Mouse (Mus musculus) stomach, embryonic 15.5 days (tissue): ENCODE data around the gene Ephb1. TPM values are rescaled to one million over a fixed set of nuclear protein-coding genes. Genes with fewer than 3 reads are reported as not detected.

Experiments
- ATAC-seq: fragments of 200-750 bp; cut with Nextera tagmentation; 2 replicates; pipeline ENCODE4 v1.8.0; 2017; ENCODE audit warnings: low read depth, moderate number of reproducible peaks, moderate TSS enrichment; ENCODE audit not compliant: insufficient read depth, low FRiP score
- H3K27ac ChIP-seq: fragments of 300-500 bp; sonication (generic); 2 replicates; pipeline ENCODE4 v1.5.1; 2015; ENCODE audit warnings: mild to moderate bottlenecking, inconsistent platforms
- H3K27me3 ChIP-seq: fragments of 300-500 bp; sonication (generic); replicated peaks from 2 replicates; pipeline ENCODE4 v1.6.1; 2015; ENCODE audit warnings: inconsistent platforms
- H3K36me3 ChIP-seq: fragments of 300-500 bp; sonication (generic); 2 replicates; pipeline ENCODE4 v1.6.1; 2015; ENCODE audit warnings: inconsistent platforms
- H3K4me1 ChIP-seq: fragments of 300-500 bp; sonication (generic); 2 replicates; pipeline ENCODE4 v1.6.1; 2015; ENCODE audit warnings: inconsistent platforms
- H3K4me2 ChIP-seq: fragments of 300-500 bp; sonication (generic); 2 replicates; pipeline ENCODE4 v1.6.1; 2015; ENCODE audit warnings: mild to moderate bottlenecking, inconsistent platforms
- H3K4me3 ChIP-seq: fragments of 300-500 bp; sonication (generic); replicated peaks from 2 replicates; pipeline ENCODE4 v1.5.1; 2015; ENCODE audit warnings: inconsistent platforms
- H3K9ac ChIP-seq: fragments of 300-500 bp; sonication (generic); 2 replicates; pipeline ENCODE4 v1.6.1; 2015; ENCODE audit warnings: inconsistent platforms
- H3K9me3 ChIP-seq: fragments of 300-500 bp; sonication (generic); 2 replicates; pipeline ENCODE4 v1.6.1; 2016; ENCODE audit warnings: inconsistent platforms
- WGBS: fragments of 180-500 bp; shearing (Covaris S2); methylation state at CpG from one replicate; pipeline ENCODE4 v1.1.7; 2015; 5-methylcytosine and 5-hydroxymethylcytosine counted together
- polyA plus RNA-seq: library from polyadenylated mRNA; unstranded; fragments of >200 nt; fragmentation: Nextera tagmentation; extraction: Ambion mirVana; gene quantifications from 2 replicates; pipeline ENCODE4 v1.2.1, GENCODE M21; 2015

The Ephb1 gene
- polyA plus RNA-seq, 1 experiment from 2014 or later = 5.5 TPM

DNA sequence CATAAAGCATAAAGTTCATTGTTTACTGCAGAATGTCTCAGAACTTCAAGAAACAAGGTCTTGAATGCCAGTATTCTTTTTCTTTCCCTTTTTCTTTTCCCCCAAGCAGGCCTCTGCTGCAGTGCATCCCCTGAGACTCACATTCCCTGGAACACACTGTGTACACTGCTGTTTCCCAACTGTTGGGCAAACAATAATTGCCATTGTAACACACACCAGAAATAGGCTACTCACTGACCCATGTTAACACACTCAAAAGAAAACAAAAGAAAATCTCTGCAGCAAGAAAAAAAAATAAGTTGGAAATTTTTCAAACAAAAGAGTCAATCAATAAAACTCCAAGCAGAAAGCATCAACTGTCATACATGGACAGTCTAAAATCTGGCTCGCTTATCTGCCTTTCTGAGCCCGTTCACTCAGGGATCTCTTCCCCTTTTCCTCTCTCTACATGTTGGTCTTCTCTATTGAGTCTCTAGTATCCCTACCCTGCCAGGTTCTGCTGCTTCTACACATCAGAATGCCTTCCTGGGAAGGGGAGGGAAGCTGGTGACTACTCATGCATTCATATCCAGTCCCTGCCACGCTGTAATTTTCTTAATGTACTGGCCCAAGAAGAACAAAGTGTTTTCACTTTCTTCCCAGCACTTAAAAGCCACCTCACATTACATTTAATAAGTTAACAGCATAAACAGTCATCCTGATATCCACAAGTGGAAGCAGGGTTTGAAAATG is 285.2 kb downstream of the Ephb1 start:
- no peaks in the 10 kb centered on the region for H3K36me3 ChIP-seq
- no peak overlapping the region for H3K4me2 ChIP-seq
- 56% methylated on average over 3 of the region's 3 CpGs for WGBS
- no peak overlapping the region for H3K27ac ChIP-seq
- no peak overlapping the region for H3K4me3 ChIP-seq
- no peak for ATAC-seq
- no peak overlapping the region for H3K9ac ChIP-seq
- H3K4me1 ChIP-seq = no peaks in the 10 kb centered on the region
- no peaks in the 10 kb centered on the region for H3K9me3 ChIP-seq
- H3K27me3 ChIP-seq = no peaks in the 10 kb centered on the region

- H3K36me3 ChIP-seq = no peaks in the 10 kb centered on the region
- no peak overlapping the region for H3K27ac ChIP-seq
- H3K4me1 ChIP-seq = no peaks in the 10 kb centered on the region
- no peak overlapping the region for H3K4me3 ChIP-seq
- no peak for ATAC-seq
- no peak overlapping the region for H3K9ac ChIP-seq
- H3K27me3 ChIP-seq = no peaks in the 10 kb centered on the region
- WGBS = 60% methylated on average over 10 of the region's 10 CpGs
- no peak overlapping the region for H3K4me2 ChIP-seq
- no peaks in the 10 kb centered on the region for H3K9me3 ChIP-seq
These were observed 287.9 kb downstream of the Ephb1 start for GRCm38 (mm10) chr9:102066601-102067000.

DNA sequence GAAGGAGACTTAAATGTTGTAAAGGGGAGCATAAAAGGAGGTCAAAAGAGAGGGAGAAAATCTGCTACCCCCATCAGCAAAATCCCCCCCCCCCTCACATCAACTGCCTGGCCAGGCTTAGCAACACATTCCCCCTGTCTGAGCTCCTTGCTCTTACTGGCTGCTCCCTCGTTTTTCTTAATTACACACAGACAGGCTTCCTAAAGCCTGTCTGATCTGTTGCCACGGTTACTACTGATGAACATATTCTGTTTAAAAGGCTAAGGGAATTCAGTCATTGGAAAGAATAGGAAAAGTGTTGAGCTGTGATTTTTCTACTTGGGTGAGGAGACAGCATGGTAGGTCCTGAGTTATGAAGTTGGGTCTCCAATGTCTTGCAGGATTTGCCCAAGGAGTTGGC is 308.6 kb downstream of the Ephb1 start:
- Histone ChIP-seq H3K4me2 (no peak overlapping the region), H3K36me3 (no peaks in the 10 kb centered on the region), H3K4me3 (no peak overlapping the region), H3K9me3 (no peaks in the 10 kb centered on the region), H3K4me1 (no peaks in the 10 kb centered on the region), H3K27ac (no peak overlapping the region), H3K9ac (no peak overlapping the region), H3K27me3 (no peaks in the 10 kb centered on the region)
- 22% methylated on average over 2 of the region's 2 CpGs for WGBS
- no peak for ATAC-seq

- H3K27me3 ChIP-seq = no peaks in the 10 kb centered on the region
- no peak overlapping the region for H3K27ac ChIP-seq
- no peak overlapping the region for H3K4me3 ChIP-seq
- no peak overlapping the region for H3K9ac ChIP-seq
- ATAC-seq = no peak
- no peaks in the 10 kb centered on the region for H3K4me1 ChIP-seq
- no peaks in the 10 kb centered on the region for H3K36me3 ChIP-seq
- H3K9me3 ChIP-seq = no peaks in the 10 kb centered on the region
- WGBS = 29% methylated on average over 8 of the region's 8 CpGs
- no peak overlapping the region for H3K4me2 ChIP-seq
These were observed 309.2 kb downstream of the Ephb1 start for GRCm38 (mm10) chr9:102045111-102045861.

GRCm38 (mm10) chr9:102039011-102039733 is 315.3 kb downstream of the Ephb1 start:
- Histone ChIP-seq H3K27ac (no peak overlapping the region), H3K4me1 (no peaks in the 10 kb centered on the region), H3K9ac (no peak overlapping the region), H3K27me3 (no peaks in the 10 kb centered on the region), H3K36me3 (no peaks in the 10 kb centered on the region), H3K4me3 (no peak overlapping the region), H3K9me3 (no peaks in the 10 kb centered on the region), H3K4me2 (no peak overlapping the region)
- ATAC-seq = no peak
- WGBS = 46% methylated on average over 6 of the region's 6 CpGs

DNA sequence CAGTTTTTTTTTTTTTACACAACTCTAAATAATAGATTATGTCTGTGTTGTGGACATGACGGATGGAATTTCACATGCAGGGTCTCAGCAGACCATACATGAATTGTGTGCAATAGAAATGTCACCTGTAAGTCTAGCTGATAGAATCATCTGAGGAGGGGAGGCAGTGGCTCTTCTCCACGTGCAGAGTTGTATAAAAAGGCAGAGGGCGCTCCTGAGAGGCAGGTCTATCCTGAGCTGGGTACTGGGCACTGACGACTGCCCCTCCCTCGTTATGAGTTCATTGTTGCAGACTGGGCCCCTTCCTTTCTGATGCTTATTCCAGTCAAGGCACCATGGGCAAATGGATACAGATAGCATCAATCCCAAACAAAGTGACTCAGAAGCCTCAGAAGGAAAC is 318.4 kb downstream of the Ephb1 start:
- no peak for ATAC-seq
- H3K36me3 ChIP-seq = no peaks in the 10 kb centered on the region

GRCm38 (mm10) chr9:102033231-102033630 is 321.3 kb downstream of the Ephb1 start:
- no peak overlapping the region for H3K27ac ChIP-seq
- H3K9me3 ChIP-seq = no peaks in the 10 kb centered on the region
- H3K27me3 ChIP-seq = no peaks in the 10 kb centered on the region
- H3K4me2 ChIP-seq = no peak overlapping the region
- no peak for ATAC-seq
- no peak overlapping the region for H3K4me3 ChIP-seq
- 79% methylated on average over 5 of the region's 5 CpGs for WGBS
- no peaks in the 10 kb centered on the region for H3K4me1 ChIP-seq
- no peak overlapping the region for H3K9ac ChIP-seq
- no peaks in the 10 kb centered on the region for H3K36me3 ChIP-seq

More for the DNA sequence above, 318.4 kb downstream of the Ephb1 start:
- Histone ChIP-seq H3K4me1 (no peaks in the 10 kb centered on the region), H3K4me3 (no peak overlapping the region), H3K27me3 (no peaks in the 10 kb centered on the region), H3K9ac (no peak overlapping the region), H3K27ac (no peak overlapping the region), H3K9me3 (no peaks in the 10 kb centered on the region), H3K4me2 (no peak overlapping the region)
- 68% methylated on average over 5 of the region's 5 CpGs for WGBS

DNA sequence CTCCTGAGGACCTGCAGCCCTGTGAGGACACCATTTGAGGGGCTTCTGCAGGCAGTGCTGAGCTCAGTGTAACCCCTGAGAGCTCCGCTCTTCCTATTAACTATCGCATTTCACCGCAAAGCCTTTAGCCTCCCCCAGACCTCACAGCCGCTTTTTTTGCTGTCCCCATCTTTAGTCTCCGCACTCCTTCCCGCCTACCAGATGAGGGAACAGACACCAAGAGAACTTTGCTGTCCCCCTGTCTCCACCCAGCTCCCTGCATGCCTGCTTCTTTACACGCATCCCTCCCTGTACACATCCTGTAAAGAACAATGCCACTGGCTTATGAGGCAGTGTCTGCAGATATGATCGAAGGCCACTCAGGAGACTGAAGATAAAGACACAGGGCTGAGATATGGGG is 322.1 kb downstream of the Ephb1 start:
- Histone ChIP-seq H3K4me2 (no peak overlapping the region), H3K4me1 (no peaks in the 10 kb centered on the region), H3K27me3 (no peaks in the 10 kb centered on the region), H3K36me3 (no peaks in the 10 kb centered on the region), H3K9ac (no peak overlapping the region), H3K4me3 (no peak overlapping the region), H3K27ac (no peak overlapping the region), H3K9me3 (no peaks in the 10 kb centered on the region)
- WGBS = 65% methylated on average over 8 of the region's 8 CpGs
- no peak for ATAC-seq

DNA sequence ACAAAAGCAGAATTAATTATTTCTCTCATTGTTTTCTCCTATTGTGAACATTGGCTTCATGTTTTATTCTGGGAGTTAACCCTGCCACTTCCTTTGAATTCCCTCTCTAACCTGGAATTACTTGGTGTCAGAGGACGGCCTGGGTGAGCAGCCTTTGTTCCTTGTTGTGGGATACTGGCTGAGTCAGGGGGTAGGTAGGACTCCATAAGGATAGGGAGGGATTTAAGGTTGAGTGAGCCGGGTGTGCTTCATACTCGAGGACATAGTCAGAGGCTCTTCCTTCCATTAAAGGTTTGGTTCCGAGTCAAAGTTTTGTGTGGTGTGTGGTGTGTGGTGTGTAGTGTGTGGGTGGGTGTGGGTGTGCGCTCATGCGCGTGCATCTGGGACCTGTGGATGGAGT is 324.8 kb downstream of the Ephb1 start:
- H3K4me3 ChIP-seq = no peak overlapping the region
- no peak overlapping the region for H3K9ac ChIP-seq
- no peak overlapping the region for H3K4me2 ChIP-seq
- H3K4me1 ChIP-seq = no peaks in the 10 kb centered on the region
- no peaks in the 10 kb centered on the region for H3K27me3 ChIP-seq
- H3K36me3 ChIP-seq = no peaks in the 10 kb centered on the region
- WGBS = 81% methylated on average over 7 of the region's 7 CpGs
- no peaks in the 10 kb centered on the region for H3K9me3 ChIP-seq
- H3K27ac ChIP-seq = no peak overlapping the region
- no peak for ATAC-seq

- 60% methylated on average over 2 of the region's 2 CpGs for WGBS
- Histone ChIP-seq H3K9ac (no peak overlapping the region), H3K4me3 (no peak overlapping the region), H3K4me1 (no peaks in the 10 kb centered on the region), H3K36me3 (no peaks in the 10 kb centered on the region), H3K9me3 (no peaks in the 10 kb centered on the region), H3K4me2 (no peak overlapping the region), H3K27ac (no peak overlapping the region), H3K27me3 (no peaks in the 10 kb centered on the region)
- no peak for ATAC-seq
These were observed 328.4 kb downstream of the Ephb1 start for GRCm38 (mm10) chr9:102026136-102026535.

DNA sequence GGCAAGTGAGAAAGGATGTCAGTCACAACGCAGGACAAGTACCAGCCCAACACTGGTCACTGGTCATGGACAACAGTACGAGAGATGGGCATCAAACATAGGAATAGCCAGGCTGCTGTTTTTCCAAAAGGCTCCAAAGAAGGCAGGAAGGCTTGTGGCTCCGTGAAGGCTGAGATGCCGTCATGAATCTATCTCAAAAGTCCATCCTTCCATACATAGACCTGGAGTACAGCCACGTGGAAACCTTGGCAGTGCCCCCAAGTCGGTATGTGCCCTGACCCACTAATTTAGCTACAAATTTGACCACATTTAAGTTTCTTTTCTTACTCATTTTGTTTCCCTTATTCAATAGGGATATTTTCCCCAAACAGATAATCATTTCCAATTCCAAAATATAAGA is 329.4 kb downstream of the Ephb1 start:
- no peak for ATAC-seq
- no peaks in the 10 kb centered on the region for H3K36me3 ChIP-seq
- H3K27ac ChIP-seq = no peak overlapping the region
- H3K4me3 ChIP-seq = no peak overlapping the region
- no peaks in the 10 kb centered on the region for H3K27me3 ChIP-seq
- no peak overlapping the region for H3K4me2 ChIP-seq
- 82% methylated on average over 6 of the region's 6 CpGs for WGBS
- no peaks in the 10 kb centered on the region for H3K9me3 ChIP-seq
- H3K4me1 ChIP-seq = no peaks in the 10 kb centered on the region
- H3K9ac ChIP-seq = no peak overlapping the region

- H3K4me2 ChIP-seq = no peak overlapping the region
- H3K9me3 ChIP-seq = no peaks in the 10 kb centered on the region
- no peak overlapping the region for H3K27ac ChIP-seq
- H3K27me3 ChIP-seq = no peaks in the 10 kb centered on the region
- ATAC-seq = no peak
- no peak overlapping the region for H3K4me3 ChIP-seq
- H3K4me1 ChIP-seq = no peaks in the 10 kb centered on the region
- H3K9ac ChIP-seq = no peak overlapping the region
- no peaks in the 10 kb centered on the region for H3K36me3 ChIP-seq
These were observed 339.0 kb downstream of the Ephb1 start for GRCm38 (mm10) chr9:102015516-102015915.
